Mouse (Mus musculus): ENCODE data around the gene Zfp266. TPM values are rescaled to one million over a fixed set of nuclear protein-coding genes. Genes with fewer than 3 reads are reported as not detected.

The Zfp266 gene
- polyA plus RNA-seq, 1 experiment from 2014 or later: 42.6 TPM

GRCm38 (mm10) chr9:20492527-20493233 is 28.5 kb downstream of the Zfp266 start, which contains the start of gene Zfp426:
Gene Zfp426, minus strand, starts transcription at chr9:20492746.
- Histone ChIP-seq H3K9me3 (replicated peaks) (no peaks in the 10 kb centered on the region), H3K9ac (peak within 1 kb of the TSS; percentile 78), H3K36me3 (peaks cover 16% of the 10 kb centered on the region), H3K4me1 (replicated peaks) (peaks cover 17% of the 10 kb centered on the region), H3K27ac (peak within 1 kb of the TSS; percentile 95), H3K27me3 (no peaks in the 10 kb centered on the region), H3K4me2 (peak within 1 kb of the TSS; percentile 76), H3K4me3 (peak within 1 kb of the TSS; percentile 71)
- under 1% methylated on average over 40 of the region's 40 CpGs for WGBS
- ATAC-seq (replicated peaks; ENCODE audit: insufficient number of reproducible peaks, insufficient read depth, low FRiP score, low read depth): peak; percentile 92

GRCm38 (mm10) chr9:20491858-20492526 is 29.2 kb downstream of the Zfp266 start:
- H3K36me3 ChIP-seq: peaks cover 9% of the 10 kb centered on the region
- peak overlapping the region; percentile 76 for H3K4me2 ChIP-seq
- H3K4me3 ChIP-seq: peak overlapping the region; percentile 71
- peak overlapping the region; percentile 78 for H3K9ac ChIP-seq
- no peaks in the 10 kb centered on the region for H3K9me3 ChIP-seq (replicated peaks)
- 6% methylated on average over 20 of the region's 20 CpGs for WGBS
- peak overlapping the region; percentile 95 for H3K27ac ChIP-seq
- ATAC-seq (replicated peaks; ENCODE audit: insufficient number of reproducible peaks, insufficient read depth, low FRiP score, low read depth): no peak
- H3K27me3 ChIP-seq: no peaks in the 10 kb centered on the region
- H3K4me1 ChIP-seq (replicated peaks): peaks cover 17% of the 10 kb centered on the region

GRCm38 (mm10) chr9:20489536-20489935 is 31.7 kb downstream of the Zfp266 start:
- ATAC-seq (replicated peaks; ENCODE audit: insufficient number of reproducible peaks, insufficient read depth, low FRiP score, low read depth): no peak
- H3K36me3 ChIP-seq: peaks cover 17% of the 10 kb centered on the region
- WGBS: 84% methylated on average over 5 of the region's 5 CpGs

GRCm38 (mm10) chr9:20479396-20479795 is 41.8 kb downstream of the Zfp266 start:
- Histone ChIP-seq H3K4me1 (replicated peaks) (no peaks in the 10 kb centered on the region), H3K36me3 (peaks cover 34% of the 10 kb centered on the region), H3K9me3 (replicated peaks) (no peaks in the 10 kb centered on the region), H3K27ac (no peak overlapping the region), H3K4me2 (no peak overlapping the region), H3K27me3 (no peaks in the 10 kb centered on the region), H3K9ac (no peak overlapping the region), H3K4me3 (no peak overlapping the region)
- WGBS: 88% methylated on average over 5 of the region's 5 CpGs
- no peak for ATAC-seq (replicated peaks; ENCODE audit: insufficient number of reproducible peaks, insufficient read depth, low FRiP score, low read depth)

More at GRCm38 (mm10) chr9:20489536-20489935, 31.7 kb downstream of the Zfp266 start:
- no peak overlapping the region for H3K4me3 ChIP-seq
- H3K4me1 ChIP-seq (replicated peaks): peaks cover 17% of the 10 kb centered on the region
- no peak overlapping the region for H3K4me2 ChIP-seq
- no peak overlapping the region for H3K27ac ChIP-seq
- H3K9ac ChIP-seq: no peak overlapping the region
- H3K27me3 ChIP-seq: no peaks in the 10 kb centered on the region
- H3K9me3 ChIP-seq (replicated peaks): no peaks in the 10 kb centered on the region

GRCm38 (mm10) chr9:20476632-20477031 is 44.6 kb downstream of the Zfp266 start:
- no peak overlapping the region for H3K9ac ChIP-seq
- H3K27ac ChIP-seq: no peak overlapping the region
- H3K36me3 ChIP-seq: peaks cover 53% of the 10 kb centered on the region
- ATAC-seq (replicated peaks; ENCODE audit: insufficient number of reproducible peaks, insufficient read depth, low FRiP score, low read depth): no peak
- no peak overlapping the region for H3K4me3 ChIP-seq
- H3K9me3 ChIP-seq (replicated peaks): no peaks in the 10 kb centered on the region
- WGBS: 91% methylated on average over 1 of the region's 1 CpGs
- H3K4me1 ChIP-seq (replicated peaks): no peaks in the 10 kb centered on the region
- H3K4me2 ChIP-seq: no peak overlapping the region
- H3K27me3 ChIP-seq: no peaks in the 10 kb centered on the region

GRCm38 (mm10) chr9:20466761-20467442 is 54.3 kb downstream of the Zfp266 start:
- Histone ChIP-seq H3K36me3 (peaks cover 34% of the 10 kb centered on the region), H3K9me3 (replicated peaks) (peaks cover 17% of the 10 kb centered on the region; the same call in 1 of the 2 replicates), H3K27me3 (peaks cover 12% of the 10 kb centered on the region), H3K4me3 (no peak overlapping the region), H3K4me1 (replicated peaks) (no peaks in the 10 kb centered on the region), H3K27ac (no peak overlapping the region), H3K9ac (no peak overlapping the region), H3K4me2 (no peak overlapping the region)
- 54% methylated on average over 7 of the region's 7 CpGs for WGBS
- ATAC-seq (replicated peaks; ENCODE audit: insufficient number of reproducible peaks, insufficient read depth, low FRiP score, low read depth): no peak

- ATAC-seq (replicated peaks; ENCODE audit: insufficient number of reproducible peaks, insufficient read depth, low FRiP score, low read depth): peak; percentile 80
- Histone ChIP-seq H3K4me2 (peak within 1 kb of the TSS; percentile 67), H3K27me3 (peaks cover 12% of the 10 kb centered on the region), H3K9me3 (replicated peaks) (no peaks in the 10 kb centered on the region), H3K9ac (peak within 1 kb of the TSS; percentile 85), H3K36me3 (peaks cover 26% of the 10 kb centered on the region), H3K27ac (peak within 1 kb of the TSS; percentile 90), H3K4me3 (peak within 1 kb of the TSS; percentile 95), H3K4me1 (replicated peaks) (peaks cover 15% of the 10 kb centered on the region)
- WGBS: under 1% methylated on average over 48 of the region's 48 CpGs
Measured at GRCm38 (mm10) chr9:20459377-20460317, 61.6 kb downstream of the Zfp266 start, which contains the start of gene Zfp26. Gene Zfp26, minus strand, starts transcription at chr9:20460162.

- no peak overlapping the region for H3K4me2 ChIP-seq
- H3K4me1 ChIP-seq (replicated peaks): peaks cover 10% of the 10 kb centered on the region
- H3K9ac ChIP-seq: no peak overlapping the region
- 93% methylated on average over 4 of the region's 4 CpGs for WGBS
- no peaks in the 10 kb centered on the region for H3K9me3 ChIP-seq (replicated peaks)
- H3K4me3 ChIP-seq: no peak overlapping the region
- no peak for ATAC-seq (replicated peaks; ENCODE audit: insufficient number of reproducible peaks, insufficient read depth, low FRiP score, low read depth)
- H3K36me3 ChIP-seq: peaks cover 37% of the 10 kb centered on the region
- H3K27me3 ChIP-seq: no peaks in the 10 kb centered on the region
- no peak overlapping the region for H3K27ac ChIP-seq
Measured at GRCm38 (mm10) chr9:20453647-20454046, 67.6 kb downstream of the Zfp266 start.

- no peak for ATAC-seq (replicated peaks; ENCODE audit: insufficient number of reproducible peaks, insufficient read depth, low FRiP score, low read depth)
- Histone ChIP-seq H3K27ac (no peak overlapping the region), H3K4me3 (no peak overlapping the region), H3K36me3 (peaks cover 22% of the 10 kb centered on the region), H3K4me2 (no peak overlapping the region), H3K4me1 (replicated peaks) (peaks cover 3% of the 10 kb centered on the region; the same call in 1 of the 2 replicates), H3K27me3 (no peaks in the 10 kb centered on the region), H3K9me3 (replicated peaks) (no peaks in the 10 kb centered on the region), H3K9ac (no peak overlapping the region)
- 97% methylated on average over 1 of the region's 1 CpGs for WGBS
Measured at GRCm38 (mm10) chr9:20451493-20451892, 69.7 kb downstream of the Zfp266 start.
